Mouse (Mus musculus): ENCODE data around the gene Kif20b. TPM values are rescaled to one million over a fixed set of nuclear protein-coding genes. Genes with fewer than 3 reads are reported as not detected.

The Kif20b gene
- polyA plus RNA-seq (2015; fragmentation: Nextera tagmentation; extraction: Ambion mirVana) = 45.4 and 47.1 TPM in 2 replicates

GRCm38 (mm10) chr19:34921652-34922602 is at the start of gene Kif20b:
TSS of gene Kif20b (plus strand) at chr19:34922361.
- Histone ChIP-seq H3K9ac (peak within 1 kb of the TSS; percentile 60), H3K9me3 (replicated peaks) (no peaks in the 10 kb centered on the region), H3K4me3 (replicated peaks) (peak within 1 kb of the TSS; percentile 71), H3K36me3 (0 out of 2 replicates have a peak, but pooled peaks cover 6% of the 10 kb centered on the region), H3K4me1 (peaks cover 3% of the 10 kb centered on the region; the same call in 1 of the 2 replicates), H3K27ac (replicated peaks) (peak within 1 kb of the TSS; percentile 85), H3K27me3 (no peaks in the 10 kb centered on the region), H3K4me2 (replicated peaks) (peak within 1 kb of the TSS; percentile 54)
- WGBS = under 1% methylated on average over 57 of the region's 57 CpGs
- peak; percentile 88 for ATAC-seq (ENCODE audit: insufficient number of reproducible peaks, low FRiP score, low TSS enrichment, low read depth)

GRCm38 (mm10) chr19:34876676-34877075 is 45.5 kb upstream of the Kif20b start:
- 82% methylated on average over 7 of the region's 7 CpGs for WGBS
- Histone ChIP-seq H3K9ac (no peak overlapping the region), H3K27me3 (no peaks in the 10 kb centered on the region), H3K4me2 (replicated peaks) (no peak overlapping the region), H3K4me1 (peaks cover 13% of the 10 kb centered on the region), H3K27ac (replicated peaks) (no peak overlapping the region), H3K9me3 (replicated peaks) (no peaks in the 10 kb centered on the region), H3K36me3 (no peaks in the 10 kb centered on the region), H3K4me3 (replicated peaks) (no peak overlapping the region)
- ATAC-seq (ENCODE audit: insufficient number of reproducible peaks, low FRiP score, low TSS enrichment, low read depth) = no peak

GRCm38 (mm10) chr19:34877898-34878602 is 44.1 kb upstream of the Kif20b start:
- H3K4me2 ChIP-seq (replicated peaks) = peak overlapping the region; percentile 75
- H3K4me3 ChIP-seq (replicated peaks) = peak overlapping the region; percentile 89
- ATAC-seq (ENCODE audit: insufficient number of reproducible peaks, low FRiP score, low TSS enrichment, low read depth) = peak; percentile 96

GRCm38 (mm10) chr19:34878603-34879541 is 43.3 kb upstream of the Kif20b start, which contains the start of gene Pank1:
TSS of gene Pank1 (minus strand) at chr19:34879455.
- ATAC-seq (ENCODE audit: insufficient number of reproducible peaks, low FRiP score, low TSS enrichment, low read depth) = peak; percentile 47

More at GRCm38 (mm10) chr19:34877898-34878602, 44.1 kb upstream of the Kif20b start:
- under 1% methylated on average over 45 of the region's 45 CpGs for WGBS
- Histone ChIP-seq H3K4me1 (peaks cover 13% of the 10 kb centered on the region), H3K27ac (replicated peaks) (peak overlapping the region; percentile 98), H3K27me3 (no peaks in the 10 kb centered on the region), H3K9ac (peak overlapping the region; percentile 93), H3K36me3 (no peaks in the 10 kb centered on the region), H3K9me3 (replicated peaks) (no peaks in the 10 kb centered on the region)

GRCm38 (mm10) chr19:34879624-34880023 is 42.5 kb upstream of the Kif20b start:
- H3K27ac ChIP-seq (replicated peaks) = peak overlapping the region; percentile 98
- H3K4me1 ChIP-seq = peaks cover 13% of the 10 kb centered on the region
- H3K27me3 ChIP-seq = no peaks in the 10 kb centered on the region
- H3K36me3 ChIP-seq = no peaks in the 10 kb centered on the region
- ATAC-seq (ENCODE audit: insufficient number of reproducible peaks, low FRiP score, low TSS enrichment, low read depth) = no peak
- H3K4me3 ChIP-seq (replicated peaks) = peak overlapping the region; percentile 89
- 22% methylated on average over 6 of the region's 6 CpGs for WGBS
- peak overlapping the region; percentile 93 for H3K9ac ChIP-seq
- no peaks in the 10 kb centered on the region for H3K9me3 ChIP-seq (replicated peaks)
- H3K4me2 ChIP-seq (replicated peaks) = peak overlapping the region; percentile 75

More at GRCm38 (mm10) chr19:34878603-34879541, 43.3 kb upstream of the Kif20b start, which contains the start of gene Pank1:
- peak within 1 kb of the TSS; percentile 75 for H3K4me2 ChIP-seq (replicated peaks)
- no peaks in the 10 kb centered on the region for H3K27me3 ChIP-seq
- WGBS = under 1% methylated on average over 94 of the region's 96 CpGs
- no peaks in the 10 kb centered on the region for H3K9me3 ChIP-seq (replicated peaks)
- peak within 1 kb of the TSS; percentile 89 for H3K4me3 ChIP-seq (replicated peaks)
- H3K36me3 ChIP-seq = no peaks in the 10 kb centered on the region
- H3K9ac ChIP-seq = peak within 1 kb of the TSS; percentile 93
- peak within 1 kb of the TSS; percentile 98 for H3K27ac ChIP-seq (replicated peaks)
- H3K4me1 ChIP-seq = peaks cover 13% of the 10 kb centered on the region

GRCm38 (mm10) chr19:34881160-34881559 is 41.0 kb upstream of the Kif20b start:
- H3K9me3 ChIP-seq (replicated peaks) = no peaks in the 10 kb centered on the region
- no peaks in the 10 kb centered on the region for H3K36me3 ChIP-seq
- H3K27ac ChIP-seq (replicated peaks) = no peak overlapping the region
- H3K4me3 ChIP-seq (replicated peaks) = no peak overlapping the region
- H3K27me3 ChIP-seq = no peaks in the 10 kb centered on the region
- WGBS = 68% methylated on average over 5 of the region's 5 CpGs
- peaks cover 13% of the 10 kb centered on the region for H3K4me1 ChIP-seq
- no peak for ATAC-seq (ENCODE audit: insufficient number of reproducible peaks, low FRiP score, low TSS enrichment, low read depth)
- no peak overlapping the region for H3K4me2 ChIP-seq (replicated peaks)
- H3K9ac ChIP-seq = no peak overlapping the region

GRCm38 (mm10) chr19:34882443-34882842 is 39.7 kb upstream of the Kif20b start:
- peaks cover 10% of the 10 kb centered on the region for H3K4me1 ChIP-seq
- 79% methylated on average over 2 of the region's 2 CpGs for WGBS

GRCm38 (mm10) chr19:34883526-34884224 is 38.5 kb upstream of the Kif20b start:
- Histone ChIP-seq H3K9ac (no peak overlapping the region), H3K4me3 (replicated peaks) (no peak overlapping the region), H3K4me1 (peaks cover 9% of the 10 kb centered on the region; the same call in 1 of the 2 replicates), H3K9me3 (replicated peaks) (no peaks in the 10 kb centered on the region), H3K4me2 (replicated peaks) (no peak overlapping the region), H3K27ac (replicated peaks) (no peak overlapping the region), H3K36me3 (no peaks in the 10 kb centered on the region), H3K27me3 (no peaks in the 10 kb centered on the region)
- WGBS = 70% methylated on average over 3 of the region's 3 CpGs
- ATAC-seq (ENCODE audit: insufficient number of reproducible peaks, low FRiP score, low TSS enrichment, low read depth) = no peak

More at GRCm38 (mm10) chr19:34882443-34882842, 39.7 kb upstream of the Kif20b start:
- Histone ChIP-seq H3K9me3 (replicated peaks) (no peaks in the 10 kb centered on the region), H3K36me3 (no peaks in the 10 kb centered on the region), H3K27me3 (no peaks in the 10 kb centered on the region), H3K27ac (replicated peaks) (no peak overlapping the region), H3K4me2 (replicated peaks) (no peak overlapping the region), H3K9ac (no peak overlapping the region), H3K4me3 (replicated peaks) (no peak overlapping the region)
- ATAC-seq (ENCODE audit: insufficient number of reproducible peaks, low FRiP score, low TSS enrichment, low read depth) = no peak

- Histone ChIP-seq H3K4me2 (replicated peaks) (no peak overlapping the region), H3K4me3 (replicated peaks) (no peak overlapping the region), H3K9me3 (replicated peaks) (no peaks in the 10 kb centered on the region), H3K27me3 (no peaks in the 10 kb centered on the region), H3K36me3 (no peaks in the 10 kb centered on the region), H3K4me1 (no peaks in the 10 kb centered on the region), H3K9ac (no peak overlapping the region), H3K27ac (replicated peaks) (no peak overlapping the region)
- WGBS = 83% methylated on average over 4 of the region's 4 CpGs
- ATAC-seq (ENCODE audit: insufficient number of reproducible peaks, low FRiP score, low TSS enrichment, low read depth) = no peak
Measured at GRCm38 (mm10) chr19:34886324-34886723, 35.8 kb upstream of the Kif20b start.

GRCm38 (mm10) chr19:34890981-34891380 is 31.2 kb upstream of the Kif20b start:
- H3K4me2 ChIP-seq (replicated peaks) = no peak overlapping the region
- WGBS = 67% methylated on average over 3 of the region's 3 CpGs
- H3K4me3 ChIP-seq (replicated peaks) = no peak overlapping the region
- H3K9me3 ChIP-seq (replicated peaks) = no peaks in the 10 kb centered on the region
- no peaks in the 10 kb centered on the region for H3K27me3 ChIP-seq
- no peak overlapping the region for H3K27ac ChIP-seq (replicated peaks)
- no peak overlapping the region for H3K9ac ChIP-seq
- no peak for ATAC-seq (ENCODE audit: insufficient number of reproducible peaks, low FRiP score, low TSS enrichment, low read depth)
- H3K36me3 ChIP-seq = no peaks in the 10 kb centered on the region
- no peaks in the 10 kb centered on the region for H3K4me1 ChIP-seq

Measured in embryonic facial prominence, embryonic 15.5 days (tissue).